Mouse (Mus musculus) embryonic facial prominence, embryonic 11.5 days (tissue): ENCODE data around the gene Gm20388. TPM values are rescaled to one million over a fixed set of nuclear protein-coding genes. Genes with fewer than 3 reads are reported as not detected.

Experiments
- ATAC-seq: fragments of 200-750 bp; cut with Nextera tagmentation; replicated peaks from 2 replicates; pipeline ENCODE4 v1.8.0; 2017; ENCODE audit warnings: low read depth; ENCODE audit not compliant: insufficient number of reproducible peaks, low FRiP score, low TSS enrichment
- DNase-seq: peaks from one replicate; pipeline ENCODE4 v3.0.0-alpha.2; 2015; ENCODE audit warnings: low spot score
- H3K27ac ChIP-seq: fragments of 300-500 bp; sonication (generic); replicated peaks from 2 replicates; pipeline ENCODE4 v1.5.1; 2014; ENCODE audit warnings: mild to moderate bottlenecking, low read depth, low read length, control low read depth
- H3K27me3 ChIP-seq: fragments of 300-500 bp; sonication (generic); 2 replicates; pipeline ENCODE4 v1.6.1; 2014; ENCODE audit warnings: mild to moderate bottlenecking, low read length, moderate library complexity, mixed read lengths; ENCODE audit not compliant: control insufficient read depth, insufficient read depth
- H3K36me3 ChIP-seq: fragments of 300-500 bp; sonication (generic); replicated peaks from 2 replicates; pipeline ENCODE4 v1.6.1; 2014; ENCODE audit warnings: low read depth, mild to moderate bottlenecking, low read length, moderate library complexity, mixed read lengths; ENCODE audit not compliant: control insufficient read depth, insufficient read depth
- H3K4me1 ChIP-seq: fragments of 300-500 bp; sonication (generic); 2 replicates; pipeline ENCODE4 v1.6.1; 2014; ENCODE audit warnings: low read length, mixed read lengths; ENCODE audit not compliant: control insufficient read depth, insufficient read depth
- H3K4me2 ChIP-seq: fragments of 300-500 bp; sonication (generic); 2 replicates; pipeline ENCODE4 v1.6.1; 2014; ENCODE audit warnings: low read depth, mild to moderate bottlenecking, control low read depth, low read length, moderate library complexity
- H3K4me3 ChIP-seq: fragments of 300-500 bp; sonication (generic); 2 replicates; pipeline ENCODE4 v1.5.1; 2014; ENCODE audit warnings: low read depth, low read length, control low read depth
- H3K9ac ChIP-seq: fragments of 300-500 bp; sonication (generic); replicated peaks from 2 replicates; pipeline ENCODE4 v1.6.1; 2014; ENCODE audit warnings: mild to moderate bottlenecking, control low read depth, low read length
- H3K9me3 ChIP-seq: fragments of 300-500 bp; sonication (generic); replicated peaks from 2 replicates; pipeline ENCODE4 v1.6.1; 2016; ENCODE audit warnings: mild to moderate bottlenecking, low read length, inconsistent platforms, mixed read lengths; ENCODE audit not compliant: control insufficient read depth
- WGBS: fragments of 180-500 bp; shearing (Covaris S2); extraction: QIAGEN DNeasy Blood & Tissue Kit; methylation state at CpG from one replicate; pipeline ENCODE4 v1.1.7; 2014; 5-methylcytosine and 5-hydroxymethylcytosine counted together
- polyA plus RNA-seq: library from polyadenylated mRNA; unstranded; fragments of >200 nt; fragmentation: Nextera tagmentation; extraction: Ambion mirVana; gene quantifications from 2 replicates; pipeline ENCODE4 v1.2.1, GENCODE M21; 2014

Gm20388 gene
- polyA plus RNA-seq, 1 experiment from 2014 or later, result 3.1 TPM

DNA sequence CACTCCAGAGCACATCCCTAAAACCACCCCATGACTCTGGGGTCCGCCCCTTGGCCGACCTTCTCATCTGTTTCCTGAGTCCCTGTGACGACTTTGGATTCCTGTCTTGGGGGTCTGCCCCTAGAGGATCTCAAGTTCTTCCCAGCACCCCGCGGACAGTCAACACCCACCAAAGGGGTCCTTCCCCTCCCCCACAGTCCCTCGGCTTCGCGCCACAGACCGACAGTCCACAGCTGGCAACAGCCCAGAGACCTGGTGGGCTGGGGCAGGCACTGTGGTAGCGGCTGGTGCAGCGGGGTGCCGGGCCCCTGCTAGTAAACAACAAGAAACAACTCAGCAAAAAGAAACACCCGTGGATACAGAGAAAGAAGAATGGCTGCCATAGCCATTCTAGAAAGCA lies 1632.3 kb downstream of the Gm20388 start:
- no peak overlapping the region for H3K27ac ChIP-seq
- no peak overlapping the region for H3K9ac ChIP-seq
- H3K9me3 ChIP-seq, result no peaks in the 10 kb centered on the region
- H3K4me3 ChIP-seq, result no peak overlapping the region
- ATAC-seq (no peak), DNase-seq (no peak)
- no peaks in the 10 kb centered on the region for H3K27me3 ChIP-seq
- WGBS, result 67% methylated on average over 13 of the region's 13 CpGs
- no peaks in the 10 kb centered on the region for H3K36me3 ChIP-seq
- H3K4me2 ChIP-seq, result no peak overlapping the region
- no peaks in the 10 kb centered on the region for H3K4me1 ChIP-seq

DNA sequence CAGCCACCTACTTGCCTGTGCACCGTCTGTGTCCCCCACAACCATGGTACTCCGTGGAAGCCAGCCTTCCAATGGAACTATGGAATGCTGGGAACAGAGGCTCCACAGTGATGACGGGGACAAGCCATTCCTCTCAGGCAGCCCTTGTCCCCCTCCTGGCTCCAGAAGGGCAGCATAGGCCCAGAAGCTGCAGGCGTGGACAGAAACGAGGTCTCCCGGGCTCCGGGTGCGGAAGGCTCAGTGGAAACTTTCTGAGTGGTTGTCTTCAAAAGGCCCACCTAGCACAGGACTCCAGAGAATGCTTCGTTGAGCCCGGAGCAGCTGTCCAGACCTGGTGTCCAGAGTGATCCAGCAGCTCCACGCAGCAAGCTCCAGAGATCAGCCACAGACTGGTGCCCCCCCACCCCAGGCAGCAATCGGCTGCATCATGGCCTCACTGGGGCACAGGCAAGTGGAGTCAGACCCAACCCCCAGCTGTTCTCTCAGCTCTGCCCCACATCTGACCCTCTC lies 1633.7 kb downstream of the Gm20388 start, which contains the start of gene 1700018B08Rik:
Gene 1700018B08Rik (minus strand): TSS at position 45 of the 510 bp plus-strand sequence.
- ATAC-seq (no peak), DNase-seq (no peak)
- Histone ChIP-seq H3K4me2 (no peak within 1 kb of the TSS), H3K9ac (no peak within 1 kb of the TSS; the same call in 1 of the 2 replicates), H3K9me3 (no peaks in the 10 kb centered on the region), H3K27ac (no peak within 1 kb of the TSS), H3K4me3 (no peak within 1 kb of the TSS), H3K4me1 (no peaks in the 10 kb centered on the region), H3K27me3 (no peaks in the 10 kb centered on the region), H3K36me3 (no peaks in the 10 kb centered on the region)
- WGBS, result 85% methylated on average over 12 of the region's 12 CpGs

DNA sequence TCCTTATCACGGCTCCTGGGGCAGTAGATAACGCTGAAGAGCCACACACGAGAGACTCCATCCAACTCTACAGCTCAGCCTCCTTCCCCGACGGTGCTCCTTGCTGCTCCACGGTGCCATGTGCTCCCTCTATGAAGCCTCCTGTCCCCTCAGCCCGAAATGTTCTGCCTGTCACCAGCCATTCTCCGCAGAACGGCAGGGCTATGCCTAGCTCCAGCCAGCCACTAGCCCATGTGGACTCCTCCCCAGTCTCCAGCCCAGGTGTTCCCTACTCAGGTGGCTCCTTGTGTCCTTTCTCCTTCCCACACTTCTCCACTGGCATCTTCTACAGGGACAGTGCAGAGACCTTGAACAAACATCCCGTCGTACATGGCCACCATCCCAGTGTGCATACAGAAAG lies 1634.3 kb downstream of the Gm20388 start:
- no peak overlapping the region; the same call in 1 of the 2 replicates for H3K9ac ChIP-seq
- 77% methylated on average over 11 of the region's 11 CpGs for WGBS
- no peak overlapping the region for H3K27ac ChIP-seq
- H3K27me3 ChIP-seq, result no peaks in the 10 kb centered on the region
- no peaks in the 10 kb centered on the region for H3K36me3 ChIP-seq
- H3K4me3 ChIP-seq, result no peak overlapping the region
- no peak overlapping the region for H3K4me2 ChIP-seq
- no peaks in the 10 kb centered on the region for H3K4me1 ChIP-seq
- no peak for ATAC-seq
- H3K9me3 ChIP-seq, result no peaks in the 10 kb centered on the region
- DNase-seq, result no peak

DNA sequence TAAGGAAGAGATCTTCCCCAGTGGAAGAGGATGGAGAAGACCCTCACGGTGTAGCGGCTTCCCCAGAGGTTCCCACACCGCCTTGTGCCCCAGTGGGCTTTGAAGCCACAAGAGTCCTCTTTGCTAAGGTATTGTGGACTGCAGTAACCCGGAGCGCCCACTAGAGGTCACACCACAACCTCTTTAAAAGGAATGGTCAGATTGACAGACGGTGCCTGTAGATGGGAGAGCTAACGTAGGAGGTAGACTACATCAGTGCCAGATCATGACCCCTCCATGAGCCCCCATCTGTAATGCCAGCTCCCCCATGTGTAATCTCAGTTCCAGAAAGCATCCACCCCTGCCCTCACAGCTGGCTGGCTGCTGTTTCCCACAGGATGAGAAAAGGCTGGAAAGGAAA lies 1636.5 kb downstream of the Gm20388 start:
- H3K9ac ChIP-seq, result no peak overlapping the region
- no peak overlapping the region for H3K27ac ChIP-seq
- H3K4me3 ChIP-seq, result no peak overlapping the region
- no peaks in the 10 kb centered on the region for H3K27me3 ChIP-seq
- H3K4me2 ChIP-seq, result no peak overlapping the region
- no peaks in the 10 kb centered on the region for H3K36me3 ChIP-seq
- no peaks in the 10 kb centered on the region for H3K4me1 ChIP-seq
- H3K9me3 ChIP-seq, result no peaks in the 10 kb centered on the region
- 6% methylated on average over 7 of the region's 7 CpGs for WGBS
- ATAC-seq, result no peak; the same call in 1 of the 2 replicates
- peak; percentile 91 for DNase-seq

DNA sequence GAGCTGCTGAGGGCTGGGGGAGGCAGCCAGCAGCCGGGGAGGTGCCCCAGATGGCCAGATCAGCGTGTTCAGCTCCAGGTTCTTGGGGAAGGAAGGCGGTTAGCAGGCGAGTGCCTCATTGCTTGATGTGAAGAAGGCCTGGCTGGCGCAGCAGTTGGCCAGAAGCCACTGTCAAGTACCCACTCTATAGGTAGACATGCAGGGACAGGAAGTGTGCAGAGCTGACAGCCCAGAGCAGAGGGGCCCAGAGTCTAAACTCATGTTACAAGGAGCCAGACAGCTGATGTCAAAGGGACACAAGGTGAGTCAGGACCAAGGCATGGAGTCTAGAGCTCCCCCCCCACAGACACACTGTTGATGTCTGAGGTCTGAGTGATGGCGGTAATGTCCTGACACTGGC lies 1639.4 kb downstream of the Gm20388 start:
- Histone ChIP-seq H3K27me3 (no peaks in the 10 kb centered on the region), H3K9ac (no peak overlapping the region), H3K4me3 (no peak overlapping the region), H3K4me1 (no peaks in the 10 kb centered on the region), H3K4me2 (no peak overlapping the region), H3K36me3 (peaks cover 3% of the 10 kb centered on the region; the same call in 1 of the 2 replicates), H3K27ac (no peak overlapping the region), H3K9me3 (no peaks in the 10 kb centered on the region)
- 93% methylated on average over 6 of the region's 6 CpGs for WGBS
- DNase-seq, result no peak
- ATAC-seq, result no peak

DNA sequence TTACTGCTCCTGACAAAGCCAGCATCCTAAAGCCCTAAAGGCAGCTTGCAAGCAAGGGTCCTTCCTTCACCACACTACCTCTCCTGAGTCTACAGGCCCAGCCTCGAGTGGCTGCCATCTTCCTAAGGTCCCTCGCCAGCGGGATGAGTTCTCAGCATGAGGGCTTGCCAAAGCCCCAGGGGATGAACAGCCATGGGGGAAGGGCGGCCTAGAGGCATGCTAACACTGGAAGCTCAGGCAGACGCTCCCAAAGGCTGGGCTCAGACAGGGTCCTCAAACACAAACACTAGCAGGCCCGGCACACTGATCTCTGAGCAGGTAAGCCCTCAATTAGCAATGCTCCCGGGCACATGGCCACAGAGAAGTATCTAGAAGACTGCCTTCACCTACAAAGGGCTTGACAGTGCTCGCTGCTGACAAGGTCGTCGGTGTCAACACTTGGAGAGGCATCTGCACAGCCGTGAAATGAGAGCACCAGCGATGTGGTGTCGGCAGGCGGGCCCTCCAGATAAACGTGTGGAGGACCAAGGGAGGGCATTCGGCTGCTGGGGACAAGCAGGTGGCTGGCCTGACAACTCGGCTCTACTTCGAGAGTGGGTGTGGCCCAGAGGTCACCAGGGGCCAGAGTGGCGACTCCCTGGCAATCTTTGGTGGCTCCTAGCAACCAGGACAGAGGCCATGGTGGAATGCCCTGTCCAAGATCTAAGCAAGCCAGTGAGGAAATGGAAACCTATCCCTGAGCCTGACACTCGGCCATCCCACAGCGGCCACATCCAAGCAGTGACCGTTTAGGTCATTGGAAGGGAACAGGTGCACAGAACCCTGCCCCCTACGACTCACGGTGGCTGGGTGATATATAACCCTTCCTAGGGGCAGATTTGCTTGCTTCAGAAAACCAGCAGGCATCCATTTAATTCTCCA lies 1640.7 kb downstream of the Gm20388 start:
- Histone ChIP-seq H3K9ac (no peak overlapping the region), H3K27ac (no peak overlapping the region), H3K36me3 (peaks cover 3% of the 10 kb centered on the region; the same call in 1 of the 2 replicates), H3K4me2 (no peak overlapping the region), H3K9me3 (no peaks in the 10 kb centered on the region), H3K4me3 (no peak overlapping the region), H3K27me3 (no peaks in the 10 kb centered on the region), H3K4me1 (no peaks in the 10 kb centered on the region)
- 72% methylated on average over 24 of the region's 24 CpGs for WGBS
- ATAC-seq, result no peak
- no peak for DNase-seq

DNA sequence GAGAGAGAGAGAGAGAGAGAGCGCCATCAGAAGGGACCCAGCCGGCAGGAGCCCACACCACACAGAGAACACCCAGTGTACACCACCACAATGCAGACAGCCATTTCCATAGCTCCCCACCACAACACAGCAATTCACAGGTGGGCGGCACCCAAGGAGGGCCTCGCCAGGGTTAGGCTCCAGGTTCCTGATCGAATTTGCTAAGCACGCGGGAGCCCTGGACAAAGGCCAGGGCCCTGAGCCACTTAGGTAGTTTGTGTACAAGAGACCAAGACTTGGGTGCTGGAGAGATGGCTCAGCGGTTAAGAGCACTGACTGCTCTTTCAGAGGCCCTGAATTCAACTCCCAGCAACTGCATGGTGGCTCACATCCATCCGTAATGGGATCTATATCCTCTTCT lies 1641.9 kb downstream of the Gm20388 start:
- H3K27me3 ChIP-seq, result no peaks in the 10 kb centered on the region
- ATAC-seq (no peak), DNase-seq (no peak)
- H3K4me2 ChIP-seq, result no peak overlapping the region
- 93% methylated on average over 9 of the region's 9 CpGs for WGBS
- H3K36me3 ChIP-seq, result peaks cover 3% of the 10 kb centered on the region; the same call in 1 of the 2 replicates
- no peaks in the 10 kb centered on the region for H3K9me3 ChIP-seq
- H3K4me1 ChIP-seq, result no peaks in the 10 kb centered on the region
- no peak overlapping the region for H3K9ac ChIP-seq
- H3K27ac ChIP-seq, result no peak overlapping the region
- H3K4me3 ChIP-seq, result no peak overlapping the region

DNA sequence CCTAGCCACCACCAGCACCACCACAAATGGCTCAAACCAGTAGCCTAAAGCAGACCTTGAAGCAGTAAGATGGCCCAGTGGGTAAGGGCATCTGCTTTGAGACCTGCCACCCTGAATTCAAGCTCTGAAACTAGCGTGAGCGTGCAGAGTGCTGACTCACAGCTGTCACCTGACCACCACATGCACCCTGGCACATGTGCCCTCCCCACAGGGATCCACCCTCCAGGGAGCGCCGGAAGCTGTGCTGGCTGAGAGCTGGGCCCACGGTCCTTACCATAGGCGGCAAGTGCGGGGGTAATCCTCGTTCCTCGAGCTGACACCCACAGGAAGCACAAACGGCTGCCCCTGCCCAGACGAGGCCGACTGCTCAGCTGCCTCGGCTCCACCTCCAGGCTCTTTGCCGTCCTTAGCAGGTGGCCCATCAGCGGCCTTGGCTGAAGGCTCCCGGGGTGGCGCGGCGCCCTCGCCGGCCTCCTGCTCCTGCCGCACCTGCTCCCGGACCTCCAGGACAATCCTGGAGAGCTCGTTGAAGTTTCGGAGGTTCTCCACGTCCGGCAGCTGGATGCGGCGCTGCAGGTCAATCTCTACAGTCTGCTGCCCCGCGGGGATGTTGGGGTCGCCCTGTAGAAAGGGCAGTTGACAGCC lies 1643.3 kb downstream of the Gm20388 start:
- WGBS, result 93% methylated on average over 32 of the region's 32 CpGs
- no peak for ATAC-seq
- peaks cover 3% of the 10 kb centered on the region; the same call in 1 of the 2 replicates for H3K36me3 ChIP-seq

More for the DNA sequence above, 1643.3 kb downstream of the Gm20388 start:
- no peak overlapping the region for H3K9ac ChIP-seq
- no peaks in the 10 kb centered on the region for H3K27me3 ChIP-seq
- no peak for DNase-seq
- H3K4me2 ChIP-seq, result no peak overlapping the region
- no peaks in the 10 kb centered on the region for H3K4me1 ChIP-seq
- H3K9me3 ChIP-seq, result no peaks in the 10 kb centered on the region
- no peak overlapping the region for H3K27ac ChIP-seq
- H3K4me3 ChIP-seq, result no peak overlapping the region
